In the genomic region with DNA sequence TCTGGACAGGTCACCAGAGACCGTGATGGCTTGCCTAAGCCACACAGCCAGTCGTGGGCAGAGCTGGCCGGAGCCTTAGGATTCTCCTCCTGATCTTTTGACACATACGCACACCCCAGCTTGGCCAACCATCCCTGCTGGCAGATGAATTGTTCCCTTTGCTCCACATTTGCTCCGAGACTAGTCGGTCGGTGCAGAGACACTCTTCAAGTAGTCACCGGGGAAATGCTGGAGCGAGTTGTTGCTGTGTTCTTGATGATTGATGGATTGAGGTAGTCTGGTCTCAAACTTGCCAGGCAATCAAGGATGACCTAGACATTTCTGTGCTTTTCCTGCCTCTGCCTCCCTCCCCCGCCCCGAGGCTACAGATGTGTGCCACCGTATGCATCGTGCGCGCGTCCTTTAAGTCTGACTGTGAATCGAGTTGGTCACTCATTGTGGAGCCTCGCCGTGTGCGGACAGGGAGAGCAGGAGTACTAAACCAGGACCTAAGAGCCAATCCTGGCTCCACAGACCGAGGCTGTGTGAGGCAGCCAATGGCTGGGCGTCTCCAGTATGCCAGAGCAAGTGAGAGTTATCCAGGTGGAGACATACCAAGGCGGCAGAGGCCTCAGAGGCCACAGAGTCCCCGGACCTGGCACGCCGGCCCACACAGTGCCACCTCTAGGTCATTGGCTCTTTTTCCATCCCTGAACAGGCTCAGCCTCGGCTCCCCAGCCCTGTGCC, we compare ENCODE assay signal across 9 mouse cellular contexts. TPM values are rescaled to one million over a fixed set of nuclear protein-coding genes. Genes with fewer than 3 reads are reported as not detected.
DNase-seq lines count a peak whose midpoint lies in the region; ATAC-seq and TF ChIP-seq lines count a peak whose summit lies in the region.
"Had no signal": no experiment of that assay in that cellular context is flagged by ENCODE, and none has a peak within 500 bp of the region (broad histone marks: within the 10 kb centered on the region; RNA-seq: fewer than 3 reads in every experiment).

No protein-coding gene starts in this region.

- no peaks in the 10 kb centered on the region for H3K36me3 ChIP-seq in kidney, embryonic 14.5 days (ENCODE audit: control insufficient read depth, insufficient read depth, low read length)
- no peaks in the 10 kb centered on the region for H3K36me3 ChIP-seq in hindbrain, embryonic 14.5 days (replicated peaks; ENCODE audit: control insufficient read depth, insufficient read depth)
- no peaks in the 10 kb centered on the region for H3K36me3 ChIP-seq in myocyte (ENCODE audit: control insufficient read depth, insufficient read depth)

- H3K79me2 ChIP-seq in myocyte (ENCODE audit: control insufficient read depth, insufficient read depth), result no peaks in the 10 kb centered on the region

- H3K9ac ChIP-seq in kidney, embryonic 14.5 days (ENCODE audit: low read depth, low read length), result peak overlapping the region; percentile 40
- no peak overlapping the region for H3K9ac ChIP-seq in hindbrain, embryonic 14.5 days

- no peak for TF ChIP-seq POLR2A in myocyte (IDR thresholded peaks at IDR 0.05; ENCODE audit: insufficient read length, low read depth)

- no peak for DNase-seq in kidney, adult 8-10 months
- DNase-seq in cerebellum, adult 9-11 months, result peak; percentile 70
- no peak for DNase-seq in hindbrain, embryonic 14.5 days (ENCODE audit: low spot score)
- no peak for DNase-seq in adrenal gland, postnatal 36 days
- no peak for DNase-seq in thymus, postnatal 25 days
- DNase-seq in spleen, adult 12 weeks (ENCODE audit: low spot score), result no peak

- H3K27me3 ChIP-seq in kidney, embryonic 14.5 days (ENCODE audit: control insufficient read depth, insufficient read depth, low read length), result peaks cover 49% of the 10 kb centered on the region
- peaks cover 67% of the 10 kb centered on the region for H3K27me3 ChIP-seq in hindbrain, embryonic 14.5 days (ENCODE audit: control insufficient read depth, insufficient read depth, low read length)
- no peaks in the 10 kb centered on the region for H3K27me3 ChIP-seq in myocyte (ENCODE audit: control insufficient read depth, insufficient read depth, insufficient read length)

- 5% methylated on average over 27 of the region's 27 CpGs for WGBS in kidney, embryonic 14.5 days
- 2% methylated on average over 27 of the region's 27 CpGs for WGBS in hindbrain, embryonic 14.5 days

- no peak; the same call in 1 of the 2 replicates for ATAC-seq in kidney, embryonic 14.5 days (ENCODE audit: low FRiP score, low TSS enrichment)
- ATAC-seq in hindbrain, embryonic 14.5 days (ENCODE audit: low FRiP score), result no peak

- H3K27ac ChIP-seq in kidney, embryonic 14.5 days (ENCODE audit: low read depth, low read length), result no peak overlapping the region
- H3K27ac ChIP-seq in hindbrain, embryonic 14.5 days, result no peak overlapping the region

- H3K4me1 ChIP-seq in kidney, embryonic 14.5 days (ENCODE audit: control insufficient read depth, insufficient read depth, low read length), result peaks cover 28% of the 10 kb centered on the region
- H3K4me1 ChIP-seq in hindbrain, embryonic 14.5 days (replicated peaks; ENCODE audit: control insufficient read depth, insufficient read depth, low read length), result peaks cover 15% of the 10 kb centered on the region

- peak overlapping the region; percentile 73 for H3K4me2 ChIP-seq in kidney, embryonic 14.5 days (replicated peaks; ENCODE audit: low read depth, low read length)
- H3K4me2 ChIP-seq in hindbrain, embryonic 14.5 days (replicated peaks), result peak overlapping the region; percentile 44
- H3K4me2 ChIP-seq in myocyte (ENCODE audit: low read depth), result peak overlapping the region; percentile 78

- H3K9me3 ChIP-seq in kidney, embryonic 14.5 days (ENCODE audit: control insufficient read depth, low read length), result no peaks in the 10 kb centered on the region
- H3K9me3 ChIP-seq in hindbrain, embryonic 14.5 days (ENCODE audit: control insufficient read depth, low read length), result no peaks in the 10 kb centered on the region

- H3K4me3 ChIP-seq in kidney, embryonic 14.5 days (ENCODE audit: low read length), result peak overlapping the region; percentile 40
- H3K4me3 ChIP-seq in hindbrain, embryonic 14.5 days (replicated peaks; ENCODE audit: low read length), result peak overlapping the region; percentile 24
- no peak overlapping the region for H3K4me3 ChIP-seq in myocyte

- no peak overlapping the region for H3ac ChIP-seq in myocyte (ENCODE audit: control insufficient read depth, insufficient read length)

TF ChIP-seq in myocyte, 11 proteins besides CTCF, POLR2A, EP300 and RAD21:
- no peak for TF ChIP-seq CEBPB (IDR thresholded peaks at IDR 0.05; ENCODE audit: insufficient read depth, poor library complexity, severe bottlenecking)
- no peak for TF ChIP-seq E2F4 (IDR thresholded peaks at IDR 0.05; ENCODE audit: insufficient read depth)
- TF ChIP-seq MAX (IDR thresholded peaks at IDR 0.05; ENCODE audit: low read depth), result no peak
- TF ChIP-seq SRF (IDR thresholded peaks at IDR 0.05; ENCODE audit: control insufficient read depth, insufficient read length, low read depth), result no peak
- no peak for TF ChIP-seq TCF3 (IDR thresholded peaks at IDR 0.05; ENCODE audit: insufficient read length, low read depth)
- TF ChIP-seq POLR2AphosphoS2 (IDR thresholded peaks at IDR 0.05; ENCODE audit: insufficient read length, low read depth), result no peak
- no peak for TF ChIP-seq REST (IDR thresholded peaks at IDR 0.05; ENCODE audit: insufficient read depth, insufficient read length)
- TF ChIP-seq TCF12 (IDR thresholded peaks at IDR 0.05; ENCODE audit: insufficient read depth, poor library complexity, severe bottlenecking), result no peak
- TF ChIP-seq USF1 (IDR thresholded peaks at IDR 0.05; ENCODE audit: low read depth), result no peak

RNA-seq across cellular contexts. Expression of gene Col8a2, which starts 15.2 kb away (rescaled TPM):
- polyA plus RNA-seq in kidney, embryonic 14.5 days (2014; fragmentation: Nextera tagmentation; extraction: Ambion mirVana), result 5.5 and 6.8 TPM in 2 replicates
- 8.1 and 9.9 TPM in 2 replicates for polyA plus RNA-seq in hindbrain, embryonic 14.5 days (2014; fragmentation: Nextera tagmentation; extraction: Ambion mirVana)
- polyA plus RNA-seq in myocyte (2012; fragmentation: generic; extraction: Trizol), result 0.06 TPM
- 1 to 10 TPM; 3.0 to 3.2 TPM for total RNA-seq in adrenal gland, postnatal 36 days (2021)
- total RNA-seq: MEL had no signal

RNA-seq across cellular contexts. Expression of gene Adprhl2, which starts 19.8 kb away (rescaled TPM):
- polyA plus RNA-seq in kidney, embryonic 14.5 days (2014; fragmentation: Nextera tagmentation; extraction: Ambion mirVana), result 53.0 and 57.6 TPM in 2 replicates
- polyA plus RNA-seq in hindbrain, embryonic 14.5 days (2014; fragmentation: Nextera tagmentation; extraction: Ambion mirVana), result 56.4 and 57.9 TPM in 2 replicates
- polyA plus RNA-seq in myocyte (2012; fragmentation: generic; extraction: Trizol), result 31.5 TPM
- 10 to 100 TPM; 31.2 to 34.2 TPM for total RNA-seq in adrenal gland, postnatal 36 days (2021)

RNA-seq across cellular contexts. Expression of gene Tekt2, which starts 23.7 kb away (rescaled TPM):
- polyA plus RNA-seq in kidney, embryonic 14.5 days (2014; fragmentation: Nextera tagmentation; extraction: Ambion mirVana), result 2.2 and 5.1 TPM in 2 replicates
- polyA plus RNA-seq in hindbrain, embryonic 14.5 days (2014; fragmentation: Nextera tagmentation; extraction: Ambion mirVana), result 7.2 and 8.2 TPM in 2 replicates
- polyA plus RNA-seq in myocyte (2012; fragmentation: generic; extraction: Trizol), result 0.49 TPM
- 1 to 10 TPM; 1.4 TPM for total RNA-seq in adrenal gland, postnatal 36 days (2021)
- total RNA-seq: MEL had no signal

RNA-seq across cellular contexts. Expression of gene Trappc3, which starts 39.6 kb away (rescaled TPM):
- 19.7 and 68.6 TPM in 2 replicates for polyA plus RNA-seq in kidney, embryonic 14.5 days (2014; fragmentation: Nextera tagmentation; extraction: Ambion mirVana)
- 40.7 and 45.9 TPM in 2 replicates for polyA plus RNA-seq in hindbrain, embryonic 14.5 days (2014; fragmentation: Nextera tagmentation; extraction: Ambion mirVana)
- polyA plus RNA-seq in myocyte (2012; fragmentation: generic; extraction: Trizol), result 84.1 TPM
- total RNA-seq in adrenal gland, postnatal 36 days (2021), result 10 to 100 TPM; 88.7 to 96.5 TPM

RNA-seq across cellular contexts. Expression of gene Map7d1, which starts 45.6 kb away (rescaled TPM):
- polyA plus RNA-seq in kidney, embryonic 14.5 days (2014; fragmentation: Nextera tagmentation; extraction: Ambion mirVana), result 35.6 and 43.3 TPM in 2 replicates
- polyA plus RNA-seq in hindbrain, embryonic 14.5 days (2014; fragmentation: Nextera tagmentation; extraction: Ambion mirVana), result 84.2 and 90.0 TPM in 2 replicates
- 236 TPM for polyA plus RNA-seq in myocyte (2012; fragmentation: generic; extraction: Trizol)
- 10 to 100 TPM; 47.7 to 84.9 TPM for total RNA-seq in adrenal gland, postnatal 36 days (2021)
